Mouse (Mus musculus) spleen, adult 18-20 months (tissue): ENCODE measurements around the gene Rplp1.
A peak's percentile ranks its signal among the peaks of the same experiment; 100 is the strongest.

Source experiments
- DNase-seq, 2 experiments: peaks; one replicate each; pipeline ENCODE4 v3.0.0; 2022; ENCODE audit warnings: mixed read lengths in 2 of 2

Gene Rplp1

GRCm38 (mm10) chr9:61914203-61914916 is at the start of gene Rplp1:
Gene Rplp1, minus strand, starts transcription at chr9:61914542.
- DNase-seq = peak; percentile 92

- no peak for DNase-seq
These were observed 49.0 kb upstream of the Rplp1 start for GRCm38 (mm10) chr9:61963356-61963755.

DNA sequence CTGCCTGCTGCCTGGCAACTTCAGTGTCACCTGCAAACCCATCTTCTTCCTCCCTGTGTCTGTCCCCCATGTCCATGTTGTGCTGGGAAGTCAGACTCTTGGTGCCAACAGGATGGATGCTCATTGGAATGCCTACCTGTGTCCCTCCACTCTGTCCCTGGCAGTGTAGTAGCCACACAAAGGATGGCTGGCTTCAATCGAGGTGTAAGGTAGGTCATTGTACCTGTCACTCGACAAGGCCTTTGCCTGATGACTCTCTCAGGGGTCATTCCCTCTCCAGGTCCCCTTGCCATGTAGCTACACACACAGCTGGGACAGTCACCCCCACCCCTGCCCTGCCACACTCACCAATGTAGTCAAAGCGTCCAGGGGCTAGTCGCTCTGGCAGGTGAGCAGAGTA is 46.8 kb upstream of the Rplp1 start:
- DNase-seq = no peak

DNA sequence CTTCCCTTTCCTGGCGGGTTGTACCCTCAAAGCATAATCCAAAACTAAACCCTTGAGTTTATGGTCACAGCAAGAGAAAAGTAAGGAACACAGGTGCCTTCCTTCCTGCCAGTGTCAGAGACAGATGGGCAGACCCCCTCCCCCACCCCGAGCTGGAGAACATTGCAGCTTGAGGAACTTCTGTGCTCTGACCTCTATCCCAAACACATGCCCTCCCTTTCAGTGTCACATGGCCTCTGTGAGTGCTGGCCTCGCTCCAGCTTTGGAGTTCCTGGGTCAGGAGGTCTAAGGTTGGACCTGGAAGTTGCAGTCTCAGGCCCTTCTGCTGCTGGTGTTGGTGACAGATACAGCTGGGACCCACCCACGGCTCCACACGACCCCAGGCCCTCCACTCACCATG is 46.4 kb upstream of the Rplp1 start:
- DNase-seq = peak in 1 of 2 experiments; percentile 19

- DNase-seq = no peak
These were observed 45.7 kb upstream of the Rplp1 start for GRCm38 (mm10) chr9:61959921-61960569.

DNA sequence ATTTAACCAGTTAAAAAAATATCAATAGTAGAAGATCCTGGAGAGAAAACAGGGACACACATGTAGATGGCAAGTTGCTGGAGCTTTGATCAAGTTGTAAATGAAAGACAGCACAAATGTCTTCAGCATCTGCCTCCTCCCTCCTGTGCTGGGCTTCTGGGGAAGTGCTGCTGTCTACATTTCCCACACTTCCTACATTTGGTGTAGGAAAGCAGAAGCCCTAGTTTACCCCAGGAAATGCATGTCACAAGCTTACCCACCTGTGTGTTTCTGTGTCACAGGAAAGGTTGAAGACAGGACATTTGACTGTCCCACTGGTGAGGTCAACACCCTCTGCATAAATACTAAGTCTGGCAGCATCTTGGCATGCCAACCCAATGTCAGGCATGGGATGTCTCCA is 40.4 kb upstream of the Rplp1 start:
- DNase-seq = no peak

DNA sequence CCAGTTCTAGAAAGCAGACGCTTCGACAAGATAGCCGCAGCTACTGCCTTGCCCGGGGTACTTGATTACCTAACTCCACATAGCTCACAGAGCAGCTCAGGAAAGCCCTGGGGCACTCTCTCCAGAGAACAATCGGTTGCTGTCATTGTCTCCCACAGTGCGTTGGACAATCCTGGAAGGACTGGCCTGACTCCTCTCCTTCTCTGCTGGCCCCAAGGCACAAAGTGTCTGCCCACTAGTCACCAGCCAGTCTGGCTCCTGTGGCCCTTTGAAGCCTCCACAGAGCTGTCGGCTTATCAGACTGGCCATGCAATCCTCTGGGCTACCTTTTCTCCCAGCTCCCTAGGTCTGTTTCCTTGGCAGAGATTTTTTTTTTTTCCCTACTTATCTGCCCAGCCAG is 37.9 kb upstream of the Rplp1 start:
- no peak for DNase-seq

DNA sequence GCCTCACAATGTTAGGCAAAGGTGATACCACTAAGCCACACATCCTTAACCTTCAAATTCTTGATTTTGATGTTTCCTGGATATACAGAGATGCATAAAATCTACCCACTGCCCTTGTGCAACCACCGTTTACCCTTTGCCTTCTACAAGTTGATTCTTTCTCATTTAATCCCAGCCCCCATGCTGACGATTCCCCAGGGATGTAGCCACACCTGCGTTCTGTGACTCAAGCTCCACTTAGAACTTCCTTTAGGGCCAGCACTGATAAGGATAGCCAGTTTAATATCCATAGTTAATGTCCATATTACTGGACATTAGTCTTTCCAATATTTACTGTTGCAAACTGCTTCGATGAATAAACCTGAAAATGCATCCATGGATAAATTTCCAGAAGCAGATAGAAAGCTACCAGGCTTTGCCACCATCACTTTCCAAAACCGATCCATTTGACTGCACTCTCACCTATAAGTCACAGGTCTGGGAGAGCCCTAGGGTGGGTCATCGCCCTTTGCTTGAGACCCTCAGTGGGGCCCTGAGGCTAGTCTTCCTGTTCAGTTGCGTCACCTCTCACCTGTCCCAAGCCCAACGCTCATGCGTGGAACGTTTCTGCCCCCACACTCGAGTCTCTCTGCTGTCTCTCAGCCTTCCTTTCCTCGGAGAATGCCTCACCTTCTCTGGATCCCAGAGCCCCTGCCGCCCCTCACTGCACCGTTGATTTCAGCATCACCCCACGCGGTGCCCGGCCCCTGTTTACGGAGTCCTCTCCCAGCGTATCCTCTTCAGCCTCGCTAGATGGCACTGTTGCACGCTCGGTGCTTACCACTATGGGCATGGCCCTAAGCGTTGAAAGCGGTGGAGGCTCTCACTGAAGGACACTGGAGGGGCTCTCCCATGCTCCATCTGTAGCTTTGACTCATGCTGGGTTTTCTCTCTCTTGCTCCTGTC is 33.3 kb upstream of the Rplp1 start:
- DNase-seq = peak; percentile 59 to 78

- DNase-seq = peak; percentile 97 to 99
These were observed 32.5 kb upstream of the Rplp1 start, which contains the start of gene Kif23 for GRCm38 (mm10) chr9:61946623-61947401. Gene Kif23, minus strand, starts transcription at chr9:61946774.

DNA sequence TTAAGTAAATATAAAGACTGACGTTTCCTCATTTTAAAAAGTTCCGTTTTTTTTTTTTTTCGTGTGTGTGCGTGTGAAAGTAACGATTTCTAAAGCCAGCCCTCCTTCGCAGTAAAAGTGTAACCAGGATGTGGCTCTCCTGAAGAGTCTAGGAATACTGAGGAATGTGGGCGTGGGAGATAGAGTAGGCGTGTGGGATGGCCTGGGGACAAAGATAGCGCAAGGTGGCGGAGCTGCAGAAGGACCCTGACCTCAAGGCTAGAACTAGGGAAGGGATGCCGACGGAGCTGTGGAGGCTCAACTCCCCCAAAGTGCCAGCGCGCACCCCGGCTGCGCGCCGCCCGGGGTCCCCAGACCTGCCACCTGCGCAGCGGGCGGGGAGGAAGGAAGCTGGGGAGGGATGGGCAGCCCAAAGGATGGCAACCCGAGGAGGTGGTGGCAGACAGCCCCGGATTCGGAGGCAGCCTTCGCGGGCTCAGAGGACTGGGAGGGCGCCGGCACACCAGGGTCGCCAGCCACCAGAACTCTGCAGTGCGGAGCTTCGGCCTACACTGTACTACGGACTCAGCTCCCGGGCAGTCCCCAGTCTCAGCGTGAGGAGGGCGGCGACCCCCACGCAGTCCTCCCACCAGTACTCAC is 31.8 kb upstream of the Rplp1 start:
- DNase-seq = no peak

DNA sequence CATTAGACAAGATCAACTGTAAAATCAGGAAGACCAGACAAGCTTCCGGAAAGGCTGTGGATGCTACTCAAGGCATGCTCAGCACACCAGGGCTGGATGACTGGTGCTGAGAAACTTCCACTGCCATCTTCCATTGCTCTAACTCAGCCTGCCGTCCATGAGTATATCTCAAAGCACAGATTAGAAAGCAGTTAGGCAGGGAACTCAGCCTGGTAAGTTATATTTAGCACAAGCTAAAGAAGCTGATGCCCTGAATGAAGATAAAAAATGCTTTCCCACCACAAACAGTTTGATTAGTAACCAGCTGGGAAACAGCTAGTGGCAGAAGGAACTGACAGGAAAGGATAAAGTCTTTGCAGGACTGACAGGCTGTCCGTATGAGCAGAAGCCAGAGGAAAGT is 26.7 kb upstream of the Rplp1 start:
- no peak for DNase-seq

DNA sequence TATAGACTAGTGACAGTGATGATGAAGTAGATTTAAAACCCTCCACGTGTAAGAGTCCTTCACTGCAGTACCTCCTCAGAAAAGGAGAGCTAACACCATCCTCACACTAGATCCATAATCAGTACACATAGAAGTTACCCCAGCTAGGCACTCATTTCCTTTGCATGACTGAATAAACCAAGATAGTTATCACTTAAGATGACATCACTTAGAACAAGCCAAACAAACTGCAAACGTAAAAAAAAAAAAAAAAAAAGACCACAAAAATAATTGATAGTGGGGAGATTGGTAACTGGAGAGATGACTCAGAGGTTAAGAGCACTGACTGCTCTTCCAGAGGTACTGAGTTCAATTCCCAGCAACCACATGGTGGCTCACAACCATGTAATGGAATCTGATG is 19.0 kb upstream of the Rplp1 start:
- DNase-seq = no peak

- no peak for DNase-seq
These were observed 17.7 kb upstream of the Rplp1 start for GRCm38 (mm10) chr9:61932009-61932408.

- no peak for DNase-seq
These were observed 10.8 kb upstream of the Rplp1 start for GRCm38 (mm10) chr9:61925086-61925660.

DNA sequence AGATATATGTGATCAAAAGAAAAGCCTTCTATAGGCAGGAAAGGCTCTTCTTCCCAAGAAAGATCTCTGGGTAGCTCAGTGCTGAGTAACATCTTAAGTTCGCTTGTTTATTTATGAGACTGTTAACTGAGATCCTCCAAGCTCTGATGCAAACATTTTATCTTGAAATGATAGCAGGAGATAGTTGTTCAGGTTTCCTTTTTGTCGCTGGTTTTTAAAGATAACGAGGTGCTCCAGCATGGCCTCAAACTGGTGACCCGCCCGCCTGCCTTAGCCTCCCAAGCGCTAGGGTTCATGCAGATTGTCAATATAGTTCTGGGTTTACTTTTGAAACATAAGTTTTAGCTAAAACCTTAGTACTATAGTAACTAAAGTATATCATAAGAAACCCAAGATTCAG is 6.0 kb upstream of the Rplp1 start:
- no peak for DNase-seq

DNA sequence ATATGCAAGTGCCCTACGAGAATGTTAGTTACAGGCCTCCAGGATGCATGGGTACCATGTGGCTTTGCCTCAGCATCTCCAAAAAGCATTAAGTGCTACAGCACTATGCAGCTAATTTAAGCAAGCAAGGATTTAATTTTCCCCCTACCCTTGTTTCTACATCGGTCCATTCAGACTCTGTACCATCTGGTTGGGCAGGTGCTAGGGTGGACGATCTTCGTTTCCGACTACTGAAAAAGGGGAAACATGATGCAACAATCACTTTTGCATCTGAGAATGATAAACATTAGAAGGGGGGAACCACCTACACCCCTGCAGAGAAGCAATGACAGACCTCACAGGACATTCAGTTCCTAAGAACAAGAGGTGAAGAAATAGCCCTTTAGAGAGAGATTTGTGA is 5.1 kb upstream of the Rplp1 start:
- no peak for DNase-seq

DNA sequence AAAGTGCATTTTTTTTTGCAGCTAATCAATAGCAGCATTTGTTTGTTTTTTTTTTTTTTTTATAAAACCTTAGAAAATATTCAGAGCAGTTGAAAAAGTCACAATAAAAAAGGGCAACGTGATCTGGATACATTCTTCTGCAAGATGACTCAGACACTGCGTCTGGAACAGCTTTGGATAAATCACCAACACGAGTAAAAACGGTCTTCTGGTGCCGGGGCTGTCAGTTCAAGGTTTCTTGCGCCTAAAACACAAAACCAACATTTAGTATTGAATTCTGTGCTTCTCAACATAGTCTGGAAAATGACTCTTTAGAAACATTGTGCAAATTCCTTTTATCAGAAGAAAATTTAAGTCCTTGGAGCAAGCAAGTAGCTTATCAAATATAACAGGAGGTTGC is 3.1 kb upstream of the Rplp1 start:
- DNase-seq = no peak

- no peak for DNase-seq
These were observed 2.6 kb upstream of the Rplp1 start for GRCm38 (mm10) chr9:61916986-61917385.

- no peak for DNase-seq
These were observed 1.2 kb upstream of the Rplp1 start for GRCm38 (mm10) chr9:61915393-61916005.

DNA sequence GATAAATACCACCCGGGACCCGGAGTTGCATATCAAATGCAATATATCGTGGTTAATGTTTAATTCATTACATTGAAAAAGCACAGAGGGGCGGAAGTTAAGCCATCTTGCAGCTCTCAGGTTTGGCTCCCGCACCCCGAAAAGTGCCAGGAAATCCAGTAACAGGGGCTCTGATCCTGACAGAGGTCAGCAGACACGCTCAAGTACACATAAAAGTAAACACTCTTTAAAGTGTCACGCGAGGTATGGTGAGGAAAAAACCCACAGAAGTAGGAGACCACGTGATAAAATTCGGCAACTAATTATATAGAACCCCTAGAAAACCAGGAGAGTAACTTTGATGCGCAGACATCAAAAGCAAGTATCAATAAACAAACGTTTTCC is 567 bp upstream of the Rplp1 start:
- no peak for DNase-seq
